Mouse (Mus musculus) G1E (cell line): ENCODE measurements at regions not wholly inside any gene's neighbourhood (a gene's known extent, or its start where the extent isn't known, plus 50 kb on each side); places are given as distances from the start of the nearest gene placed in this dataset.

Experiments
- CTCF ChIP-seq: IDR thresholded peaks from 2 replicates; pipeline ENCODE4 v1.5.1; 2012; ENCODE audit warnings: low read depth, low read length, inconsistent platforms, mixed read lengths
- GATA1 ChIP-seq: IDR thresholded peaks from 2 replicates; pipeline ENCODE4 v1.6.1; 2012; ENCODE audit warnings: borderline replicate concordance, low read length, inconsistent platforms, mixed read lengths

DNA sequence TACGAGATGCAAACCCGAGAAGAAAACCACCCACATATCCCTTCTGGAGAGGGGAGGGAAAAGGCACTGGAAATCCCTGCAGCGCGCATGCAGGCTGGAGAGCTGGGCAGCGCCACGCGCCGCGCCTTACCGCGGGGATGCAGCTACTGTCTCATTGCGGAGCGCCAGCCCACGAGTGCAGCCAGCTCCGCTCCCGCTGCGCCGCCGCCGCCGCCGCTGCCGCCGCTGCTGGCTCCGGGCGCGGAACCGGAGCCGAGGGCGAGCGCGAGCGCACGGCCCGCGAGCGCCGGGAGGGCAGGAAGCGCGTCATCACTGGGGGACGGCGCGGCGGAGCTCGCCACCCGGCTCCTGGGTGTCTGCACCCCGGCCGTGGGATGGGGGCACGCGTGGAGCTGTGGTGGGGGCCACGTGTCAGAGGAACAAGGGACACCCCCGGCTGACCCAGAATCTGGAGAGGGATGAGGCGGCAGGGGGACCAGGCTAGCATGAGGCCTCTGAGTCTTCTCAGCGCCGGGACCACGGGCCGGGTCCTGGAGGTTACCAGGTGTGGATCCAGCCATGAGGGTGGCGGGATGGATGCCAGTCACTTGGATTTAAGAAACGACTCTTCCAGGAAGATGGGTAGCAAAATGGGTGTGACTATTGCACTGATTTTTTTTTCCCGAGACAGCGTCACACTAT is 74.4 kb upstream of the Tln2 start:
- no peak for TF ChIP-seq CTCF
- no peak for TF ChIP-seq GATA1
